Mouse (Mus musculus): ENCODE results near the gene Hpd.

Gene Hpd

GRCm38 (mm10) chr5:123135471-123136360, 46.8 kb downstream of the Hpd start:
- peak; percentile 27 for DNase-seq (ENCODE audit: low read depth, low spot score)

- no peak for DNase-seq (ENCODE audit: low read depth, low spot score)
Observed at GRCm38 (mm10) chr5:123134875-123135382, 47.6 kb downstream of the Hpd start.

- DNase-seq (ENCODE audit: low read depth, low spot score), result peak; percentile 31
Observed at GRCm38 (mm10) chr5:123134186-123134874, 48.2 kb downstream of the Hpd start.

DNA sequence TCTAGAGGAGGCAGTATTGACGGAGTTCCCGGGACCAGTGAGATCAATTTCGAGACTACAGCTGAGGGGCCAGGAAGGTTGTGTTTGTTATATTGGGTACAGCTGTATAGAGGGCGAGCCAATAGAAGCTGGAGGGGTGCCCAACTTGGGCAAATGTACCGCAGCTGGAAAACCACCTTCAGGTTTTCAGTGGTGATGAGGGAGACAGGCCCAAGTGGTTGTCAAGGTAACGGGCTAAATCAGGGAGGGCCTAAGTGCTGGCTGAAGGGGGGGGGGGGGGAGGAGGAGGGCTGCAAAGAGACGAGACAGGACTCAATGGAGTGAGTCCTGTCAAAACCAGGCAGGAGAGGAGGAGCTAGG, 48.8 kb downstream of the Hpd start:
- peak; percentile 72 for DNase-seq (ENCODE audit: low read depth, low spot score)

DNA sequence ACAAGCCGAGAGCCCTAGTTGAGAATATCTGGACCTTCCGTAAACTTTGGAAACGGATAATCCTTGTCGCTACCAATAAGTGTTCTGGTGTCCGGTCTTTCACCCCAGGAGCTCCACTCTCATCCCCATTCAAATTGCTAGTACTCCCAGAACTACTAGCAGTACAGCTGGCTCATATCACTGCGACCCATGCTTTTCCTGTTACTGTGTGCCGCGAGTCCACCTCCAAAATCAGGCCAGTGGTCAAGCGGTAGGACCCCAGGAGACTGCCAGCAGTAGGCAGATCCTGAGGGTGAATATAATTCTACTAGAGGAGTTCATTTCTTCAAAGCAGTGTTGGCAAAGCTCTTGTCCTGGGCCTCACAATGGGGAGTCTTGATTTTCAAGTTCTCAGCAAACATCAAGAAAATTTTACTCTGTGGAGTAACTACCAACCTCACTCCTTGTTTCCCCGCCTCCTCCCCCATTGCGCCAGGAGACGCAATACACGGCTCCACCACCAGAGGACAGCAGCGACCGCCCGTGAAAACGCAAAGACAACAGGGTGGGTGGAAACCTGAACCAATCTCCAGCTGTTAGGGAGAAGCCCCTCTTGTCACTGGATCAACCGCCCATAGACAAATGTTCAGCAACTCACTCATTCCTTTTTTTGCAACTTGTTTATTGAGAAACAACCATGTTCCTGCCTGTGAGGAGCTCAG, 49.3 kb downstream of the Hpd start:
- DNase-seq (ENCODE audit: low read depth, low spot score), result peak; percentile 91

DNA sequence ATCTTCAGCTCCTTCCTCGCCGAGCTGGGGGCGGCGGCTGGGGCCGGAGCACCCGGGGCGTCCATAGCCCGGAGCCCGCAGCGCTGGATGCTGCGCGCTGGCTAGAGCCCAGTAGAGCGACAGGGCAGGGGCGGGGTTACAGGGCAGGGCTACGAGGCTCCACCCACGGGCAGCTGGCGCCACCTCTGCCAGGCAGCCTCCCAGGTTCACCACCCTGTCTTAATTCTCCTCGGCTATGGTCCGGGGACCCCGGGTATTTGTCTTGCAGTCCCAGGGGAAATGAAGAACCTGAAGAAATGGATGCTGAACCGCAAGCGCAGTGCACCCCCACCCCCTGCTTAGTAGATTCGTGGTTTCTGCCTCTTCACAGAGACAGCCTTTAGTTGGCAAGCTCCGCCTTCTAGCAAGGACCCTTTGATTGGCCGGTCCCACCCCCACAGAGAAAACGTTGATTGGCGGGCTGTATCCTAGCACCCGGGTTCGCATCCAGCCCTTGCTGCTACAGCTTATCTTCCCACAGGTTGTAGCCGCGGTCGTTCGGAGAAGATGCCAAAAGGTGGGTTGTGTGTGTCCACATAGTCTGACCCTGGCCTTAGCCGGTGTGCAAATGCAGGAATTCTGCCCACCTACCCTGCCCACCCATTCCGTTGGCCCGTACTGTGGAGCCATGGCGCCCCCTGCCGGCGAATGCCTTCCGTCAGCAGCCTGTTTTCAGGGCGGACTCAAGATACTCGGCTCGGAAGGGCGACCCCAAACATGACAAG, 50.0 kb downstream of the Hpd start, which contains the start of gene Rhof:
Gene Rhof (minus strand): TSS at position 385 of the 764 bp plus-strand sequence.
- DNase-seq (ENCODE audit: low read depth, low spot score), result peak; percentile 95

DNA sequence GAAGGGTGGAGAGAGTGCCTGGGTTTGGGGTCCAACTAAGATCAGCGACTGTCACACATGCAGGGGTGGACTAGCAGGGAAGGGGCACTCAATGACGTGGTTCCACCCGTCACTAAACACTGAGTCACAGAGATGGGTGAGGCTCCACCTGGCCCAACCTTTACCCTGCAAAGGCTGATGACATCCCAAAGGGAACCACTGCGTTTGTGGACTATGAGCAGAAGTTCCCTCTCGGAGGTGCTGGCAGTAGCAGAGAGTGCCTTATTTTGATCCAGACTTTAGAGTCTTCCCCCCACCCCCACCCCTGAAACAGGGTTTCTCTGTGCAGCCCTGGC, 51.7 kb downstream of the Hpd start:
- peak; percentile 61 for DNase-seq (ENCODE audit: low read depth, low spot score)

DNA sequence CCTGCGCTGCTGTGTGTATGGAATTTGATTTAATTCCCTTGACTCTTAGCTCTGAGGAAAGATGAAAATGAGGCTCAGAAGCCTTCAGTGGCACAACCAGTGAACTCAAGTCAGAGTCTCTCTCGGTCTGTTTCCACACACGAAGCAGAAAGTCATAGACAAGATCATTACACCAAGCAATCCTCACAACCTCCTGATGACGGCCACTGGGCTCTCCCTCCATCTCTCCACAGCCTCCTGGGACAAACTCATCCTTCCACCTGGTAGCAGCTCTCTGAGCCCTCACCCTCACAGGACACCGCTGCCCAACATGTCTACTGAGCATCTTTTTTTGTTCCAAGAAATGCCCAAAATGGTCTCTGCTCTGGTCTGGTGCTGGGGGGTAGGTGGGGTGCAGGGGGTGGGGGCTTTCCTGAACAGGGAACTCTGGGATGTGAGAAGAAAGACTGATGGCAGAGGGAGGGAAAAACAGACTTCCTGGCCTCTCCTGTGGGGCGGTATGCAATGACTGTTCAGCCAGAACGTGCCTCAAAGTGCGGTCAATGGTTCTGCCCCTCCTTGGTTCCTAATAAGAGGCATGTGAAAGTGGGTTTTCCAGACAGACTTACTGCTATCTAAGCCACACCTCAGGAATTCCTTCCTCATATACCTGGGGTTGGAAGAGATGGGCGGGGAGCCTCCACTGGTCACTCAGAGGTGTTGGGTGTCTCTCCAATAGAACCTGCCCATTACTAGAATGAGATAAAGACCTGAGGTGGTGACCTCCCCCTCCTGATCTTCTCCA, 52.3 kb downstream of the Hpd start:
- peak; percentile 28 for DNase-seq (ENCODE audit: low read depth, low spot score)

DNA sequence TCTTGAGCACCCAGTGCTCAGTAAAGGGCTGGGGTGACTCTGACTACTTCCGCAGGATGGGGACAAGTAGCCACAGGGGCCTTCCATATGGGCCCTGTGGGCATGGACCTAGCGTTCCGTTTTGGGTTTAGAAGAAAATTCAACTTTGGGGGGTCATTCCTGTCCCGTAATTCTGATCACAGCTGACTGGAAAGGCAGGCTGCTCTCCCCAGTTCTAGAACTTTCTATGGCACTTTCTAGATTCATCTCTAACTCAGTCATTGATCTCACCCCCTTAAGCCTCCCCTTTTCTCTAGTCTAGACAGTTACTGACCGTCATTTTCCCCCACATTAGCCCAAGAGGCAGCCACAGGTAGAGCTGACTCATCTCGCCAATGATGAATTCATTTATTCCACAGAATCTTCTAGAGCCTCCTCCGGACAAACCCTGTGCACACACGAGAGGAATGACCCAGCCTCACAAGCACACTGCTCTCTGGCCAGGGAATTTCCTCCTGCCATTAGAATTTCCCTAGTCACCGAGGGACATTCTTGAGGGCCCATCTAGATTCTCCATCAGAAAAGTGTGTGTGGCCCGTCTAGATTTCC, 53.3 kb downstream of the Hpd start:
- DNase-seq (ENCODE audit: low read depth, low spot score), result no peak

- peak; percentile 94 for DNase-seq (ENCODE audit: low read depth, low spot score)
Observed at GRCm38 (mm10) chr5:123128426-123129169, 53.9 kb downstream of the Hpd start.

DNA sequence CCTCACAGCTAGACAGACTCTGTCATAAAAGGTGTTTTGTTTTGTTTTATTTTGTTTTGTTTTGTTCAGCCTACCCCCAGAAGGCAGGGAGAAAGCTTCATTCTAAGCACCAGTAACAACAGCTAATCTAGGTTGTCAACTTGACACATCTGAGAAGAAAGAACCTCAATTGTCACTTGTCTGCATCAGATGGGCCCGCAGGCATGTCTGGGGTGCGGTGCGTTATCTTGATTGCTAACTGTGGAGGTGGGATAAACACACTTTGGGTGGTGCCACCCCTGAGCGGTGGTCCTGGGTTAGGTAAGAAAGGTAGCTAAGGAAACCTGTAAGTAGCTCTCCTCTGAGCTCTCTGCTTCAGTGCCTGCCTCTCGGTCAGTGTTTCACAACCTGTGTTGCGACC, 55.5 kb downstream of the Hpd start:
- peak; percentile 51 for DNase-seq (ENCODE audit: low read depth, low spot score)

GRCm38 (mm10) chr5:123125638-123126406, 56.7 kb downstream of the Hpd start:
- peak; percentile 82 for DNase-seq (ENCODE audit: low read depth, low spot score)

DNA sequence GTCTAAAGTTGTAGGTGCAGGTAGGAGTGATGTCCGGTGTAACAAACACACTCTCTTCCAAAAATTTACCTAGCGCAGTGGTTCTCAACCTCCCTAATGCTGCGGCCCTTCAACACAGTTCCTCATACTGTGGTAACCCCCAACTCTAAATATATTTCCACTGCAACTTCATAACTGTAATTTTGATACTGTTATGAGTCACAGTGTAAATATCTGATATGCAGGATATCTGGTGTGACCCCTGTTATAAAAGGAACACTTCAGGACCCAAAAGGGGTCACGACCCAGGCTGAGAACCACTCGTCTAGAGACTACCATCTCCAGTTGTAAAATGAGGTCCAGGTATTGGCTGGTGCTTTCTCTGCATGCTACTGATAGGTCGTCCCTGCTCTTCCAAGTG, 57.4 kb downstream of the Hpd start:
- peak; percentile 31 for DNase-seq (ENCODE audit: low read depth, low spot score)

DNA sequence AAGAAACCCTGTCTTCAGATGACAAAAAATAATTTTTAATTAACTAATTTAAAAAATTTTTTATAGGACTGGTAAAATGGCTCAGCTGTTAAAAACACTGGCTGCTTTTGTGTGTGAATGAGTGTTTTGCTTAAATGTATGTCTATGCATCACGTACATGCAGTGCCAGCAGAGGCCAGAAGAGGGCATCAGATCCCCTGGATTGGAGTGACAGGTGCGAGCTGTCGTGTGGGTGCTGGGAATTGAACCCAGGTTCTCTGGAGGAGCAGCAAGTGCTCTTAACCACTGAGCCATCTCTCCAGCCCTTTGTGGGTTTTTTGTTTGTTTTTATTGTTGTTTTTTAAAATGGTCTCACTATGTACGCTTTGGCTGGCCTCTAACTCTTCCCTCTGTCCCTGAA, 60.3 kb downstream of the Hpd start:
- DNase-seq (ENCODE audit: low read depth, low spot score), result peak; percentile 45

All from CD4-positive helper T cell, adult 2 months (primary cell).